Mouse (Mus musculus): ENCODE measurements at regions not wholly inside any gene's neighbourhood (a gene's known extent, or its start where the extent isn't known, plus 50 kb on each side); places are given as distances from the start of the nearest gene placed in this dataset.

DNA sequence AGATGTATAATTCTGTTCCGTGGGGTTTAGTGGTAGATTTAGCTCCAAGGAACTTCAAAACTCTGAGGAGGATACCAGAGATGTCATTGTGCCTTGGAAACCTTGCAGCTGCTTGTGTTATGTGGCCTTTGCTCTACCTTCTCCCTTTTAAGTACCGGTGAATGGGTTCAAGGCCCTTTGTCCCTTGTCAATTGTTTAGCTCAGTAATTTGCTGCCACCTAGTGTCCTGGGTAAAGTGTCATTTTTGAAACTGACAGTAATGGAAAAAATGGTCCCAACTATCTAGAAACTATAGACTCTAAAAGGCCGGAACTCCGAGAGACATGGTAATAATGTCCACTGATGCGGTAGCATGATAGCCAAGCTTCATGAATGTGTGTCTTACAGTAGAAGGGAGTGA is 90.8 kb upstream of the Phactr1 start:
- Histone ChIP-seq H3K36me3 (ENCODE audit: control insufficient read depth, insufficient read depth) (no peaks in the 10 kb centered on the region), H3ac (ENCODE audit: control insufficient read depth, insufficient read length) (no peak overlapping the region), H3K27me3 (ENCODE audit: control insufficient read depth, insufficient read depth, insufficient read length) (no peaks in the 10 kb centered on the region), H3K79me2 (ENCODE audit: control insufficient read depth, insufficient read depth) (no peaks in the 10 kb centered on the region), H3K4me3 (no peak overlapping the region), H3K4me2 (ENCODE audit: low read depth) (no peak overlapping the region)
- TF ChIP-seq POLR2A (IDR thresholded peaks at IDR 0.05; ENCODE audit: insufficient read length, low read depth): no peak
- no peak for TF ChIP-seq TCF3 (IDR thresholded peaks at IDR 0.05; ENCODE audit: insufficient read length, low read depth)
- no peak for TF ChIP-seq REST (IDR thresholded peaks at IDR 0.05; ENCODE audit: insufficient read depth, insufficient read length)
- no peak for TF ChIP-seq CEBPB (IDR thresholded peaks at IDR 0.05; ENCODE audit: insufficient read depth, poor library complexity, severe bottlenecking)
- no peak for TF ChIP-seq MYOG (IDR thresholded peaks at IDR 0.05; ENCODE audit: control insufficient read depth in 1 of 3, insufficient read depth in 1 of 3, insufficient read length in 2 of 3, low read depth in 2 of 3)
- TF ChIP-seq SRF (IDR thresholded peaks at IDR 0.05; ENCODE audit: control insufficient read depth, insufficient read length, low read depth): no peak
- no peak for TF ChIP-seq MYOD1 (IDR thresholded peaks at IDR 0.05; ENCODE audit: control insufficient read depth in 1 of 3, insufficient read length in 2 of 3, low read depth in 2 of 3)
- no peak for TF ChIP-seq TCF12 (IDR thresholded peaks at IDR 0.05; ENCODE audit: insufficient read depth, poor library complexity, severe bottlenecking)
- TF ChIP-seq MAX (IDR thresholded peaks at IDR 0.05; ENCODE audit: low read depth): no peak
- no peak for TF ChIP-seq E2F4 (IDR thresholded peaks at IDR 0.05; ENCODE audit: insufficient read depth)
- TF ChIP-seq USF1 (IDR thresholded peaks at IDR 0.05; ENCODE audit: low read depth): no peak
- no peak for TF ChIP-seq POLR2AphosphoS2 (IDR thresholded peaks at IDR 0.05; ENCODE audit: insufficient read length, low read depth)

DNA sequence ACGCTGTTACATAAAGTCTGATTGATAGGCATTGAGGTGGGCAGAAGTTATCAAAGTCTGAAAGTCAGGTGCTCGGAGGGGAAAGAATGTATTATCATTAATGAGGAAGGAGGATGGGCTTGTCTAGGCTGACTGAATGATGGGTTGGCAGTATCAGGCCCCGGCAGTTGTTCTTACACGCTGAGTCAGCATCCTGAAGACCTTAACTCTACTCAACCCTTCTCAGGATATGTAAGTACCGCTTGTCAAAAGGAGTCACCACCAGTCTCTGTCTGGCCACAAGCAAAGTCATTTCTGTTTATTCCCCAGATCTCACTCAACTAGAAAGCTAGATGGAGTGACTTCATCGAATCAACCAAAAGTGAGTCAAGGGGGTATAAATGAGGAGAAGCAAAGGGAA is 90.0 kb upstream of the Phactr1 start:
- H3K27me3 ChIP-seq (ENCODE audit: control insufficient read depth, insufficient read depth, insufficient read length): no peaks in the 10 kb centered on the region
- H3K4me3 ChIP-seq: no peak overlapping the region
- no peaks in the 10 kb centered on the region for H3K36me3 ChIP-seq (ENCODE audit: control insufficient read depth, insufficient read depth)
- no peak overlapping the region for H3K4me2 ChIP-seq (ENCODE audit: low read depth)
- H3K79me2 ChIP-seq (ENCODE audit: control insufficient read depth, insufficient read depth): no peaks in the 10 kb centered on the region
- TF ChIP-seq SRF (IDR thresholded peaks at IDR 0.05; ENCODE audit: control insufficient read depth, insufficient read length, low read depth) (no peak), CEBPB (IDR thresholded peaks at IDR 0.05; ENCODE audit: insufficient read depth, poor library complexity, severe bottlenecking) (no peak), TCF3 (IDR thresholded peaks at IDR 0.05; ENCODE audit: insufficient read length, low read depth) (no peak), REST (IDR thresholded peaks at IDR 0.05; ENCODE audit: insufficient read depth, insufficient read length) (no peak), USF1 (IDR thresholded peaks at IDR 0.05; ENCODE audit: low read depth) (no peak), MYOD1 (IDR thresholded peaks at IDR 0.05; ENCODE audit: control insufficient read depth in 1 of 3, insufficient read length in 2 of 3, low read depth in 2 of 3) (no peak), POLR2AphosphoS2 (IDR thresholded peaks at IDR 0.05; ENCODE audit: insufficient read length, low read depth) (no peak), MAX (IDR thresholded peaks at IDR 0.05; ENCODE audit: low read depth) (no peak)
- H3ac ChIP-seq (ENCODE audit: control insufficient read depth, insufficient read length): no peak overlapping the region

- no peaks in the 10 kb centered on the region for H3K36me3 ChIP-seq (ENCODE audit: control insufficient read depth, insufficient read depth)
These were observed 87.5 kb upstream of the Phactr1 start for GRCm38 (mm10) chr13:42592945-42593344.

GRCm38 (mm10) chr13:42593488-42594170 is 86.8 kb upstream of the Phactr1 start:
- H3K4me3 ChIP-seq: no peak overlapping the region
- TF ChIP-seq SRF (IDR thresholded peaks at IDR 0.05; ENCODE audit: control insufficient read depth, insufficient read length, low read depth) (no peak), CEBPB (IDR thresholded peaks at IDR 0.05; ENCODE audit: insufficient read depth, poor library complexity, severe bottlenecking) (no peak), REST (IDR thresholded peaks at IDR 0.05; ENCODE audit: insufficient read depth, insufficient read length) (no peak)
- H3K4me2 ChIP-seq (ENCODE audit: low read depth): no peak overlapping the region
- H3K36me3 ChIP-seq (ENCODE audit: control insufficient read depth, insufficient read depth): no peaks in the 10 kb centered on the region
- no peak overlapping the region for H3ac ChIP-seq (ENCODE audit: control insufficient read depth, insufficient read length)
- H3K27me3 ChIP-seq (ENCODE audit: control insufficient read depth, insufficient read depth, insufficient read length): no peaks in the 10 kb centered on the region
- no peaks in the 10 kb centered on the region for H3K79me2 ChIP-seq (ENCODE audit: control insufficient read depth, insufficient read depth)

More at GRCm38 (mm10) chr13:42592945-42593344, 87.5 kb upstream of the Phactr1 start:
- no peak for TF ChIP-seq SRF (IDR thresholded peaks at IDR 0.05; ENCODE audit: control insufficient read depth, insufficient read length, low read depth)
- no peak for TF ChIP-seq POLR2AphosphoS2 (IDR thresholded peaks at IDR 0.05; ENCODE audit: insufficient read length, low read depth)
- no peak for TF ChIP-seq REST (IDR thresholded peaks at IDR 0.05; ENCODE audit: insufficient read depth, insufficient read length)
- TF ChIP-seq E2F4 (IDR thresholded peaks at IDR 0.05; ENCODE audit: insufficient read depth): no peak
- TF ChIP-seq MAX (IDR thresholded peaks at IDR 0.05; ENCODE audit: low read depth): no peak
- TF ChIP-seq USF1 (IDR thresholded peaks at IDR 0.05; ENCODE audit: low read depth): no peak
- TF ChIP-seq POLR2A (IDR thresholded peaks at IDR 0.05; ENCODE audit: insufficient read length, low read depth): no peak
- no peak for TF ChIP-seq MYOG (IDR thresholded peaks at IDR 0.05; ENCODE audit: control insufficient read depth in 1 of 3, insufficient read depth in 1 of 3, insufficient read length in 2 of 3, low read depth in 2 of 3)
- TF ChIP-seq MYOD1 (IDR thresholded peaks at IDR 0.05; ENCODE audit: control insufficient read depth in 1 of 3, insufficient read length in 2 of 3, low read depth in 2 of 3): no peak
- TF ChIP-seq CEBPB (IDR thresholded peaks at IDR 0.05; ENCODE audit: insufficient read depth, poor library complexity, severe bottlenecking): no peak
- TF ChIP-seq TCF12 (IDR thresholded peaks at IDR 0.05; ENCODE audit: insufficient read depth, poor library complexity, severe bottlenecking): no peak
- no peak for TF ChIP-seq TCF3 (IDR thresholded peaks at IDR 0.05; ENCODE audit: insufficient read length, low read depth)
- H3ac ChIP-seq (ENCODE audit: control insufficient read depth, insufficient read length): no peak overlapping the region
- no peak overlapping the region for H3K4me2 ChIP-seq (ENCODE audit: low read depth)
- no peaks in the 10 kb centered on the region for H3K79me2 ChIP-seq (ENCODE audit: control insufficient read depth, insufficient read depth)
- no peak overlapping the region for H3K4me3 ChIP-seq
- H3K27me3 ChIP-seq (ENCODE audit: control insufficient read depth, insufficient read depth, insufficient read length): no peaks in the 10 kb centered on the region

- H3K27me3 ChIP-seq (ENCODE audit: control insufficient read depth, insufficient read depth, insufficient read length): no peaks in the 10 kb centered on the region
- TF ChIP-seq USF1 (IDR thresholded peaks at IDR 0.05; ENCODE audit: low read depth) (no peak), E2F4 (IDR thresholded peaks at IDR 0.05; ENCODE audit: insufficient read depth) (no peak), MYOG (IDR thresholded peaks at IDR 0.05; ENCODE audit: control insufficient read depth in 1 of 3, insufficient read depth in 1 of 3, insufficient read length in 2 of 3, low read depth in 2 of 3) (no peak), SRF (IDR thresholded peaks at IDR 0.05; ENCODE audit: control insufficient read depth, insufficient read length, low read depth) (no peak), POLR2AphosphoS2 (IDR thresholded peaks at IDR 0.05; ENCODE audit: insufficient read length, low read depth) (no peak), POLR2A (IDR thresholded peaks at IDR 0.05; ENCODE audit: insufficient read length, low read depth) (no peak), MAX (IDR thresholded peaks at IDR 0.05; ENCODE audit: low read depth) (no peak), TCF3 (IDR thresholded peaks at IDR 0.05; ENCODE audit: insufficient read length, low read depth) (no peak), REST (IDR thresholded peaks at IDR 0.05; ENCODE audit: insufficient read depth, insufficient read length) (no peak), TCF12 (IDR thresholded peaks at IDR 0.05; ENCODE audit: insufficient read depth, poor library complexity, severe bottlenecking) (no peak), CEBPB (IDR thresholded peaks at IDR 0.05; ENCODE audit: insufficient read depth, poor library complexity, severe bottlenecking) (no peak)
- H3K36me3 ChIP-seq (ENCODE audit: control insufficient read depth, insufficient read depth): no peaks in the 10 kb centered on the region
- no peak overlapping the region for H3K4me2 ChIP-seq (ENCODE audit: low read depth)
- H3ac ChIP-seq (ENCODE audit: control insufficient read depth, insufficient read length): no peak overlapping the region
- no peak overlapping the region for H3K4me3 ChIP-seq
- H3K79me2 ChIP-seq (ENCODE audit: control insufficient read depth, insufficient read depth): no peaks in the 10 kb centered on the region
These were observed 85.2 kb upstream of the Phactr1 start for GRCm38 (mm10) chr13:42595180-42595579.
